Mouse (Mus musculus) liver, embryonic 13.5 days (tissue): ENCODE measurements around the gene Scrn1. TPM values are rescaled to one million over a fixed set of nuclear protein-coding genes. Genes with fewer than 3 reads are reported as not detected.

Experiments used
- ATAC-seq: fragments of 200-750 bp; cut with Nextera tagmentation; 2 replicates; pipeline ENCODE4 v1.8.0; 2017; ENCODE audit warnings: low read depth, mild to moderate bottlenecking, moderate number of reproducible peaks, moderate library complexity
- DNase-seq: peaks from one replicate; pipeline ENCODE4 v3.0.0; 2022
- H3K27ac ChIP-seq: fragments of 300-500 bp; sonication (generic); 2 replicates; pipeline ENCODE4 v1.5.1; 2015; ENCODE audit warnings: moderate library complexity, mild to moderate bottlenecking, inconsistent platforms
- H3K27me3 ChIP-seq: fragments of 300-500 bp; sonication (generic); 2 replicates; pipeline ENCODE4 v1.6.1; 2015; ENCODE audit warnings: mild to moderate bottlenecking, inconsistent platforms
- H3K36me3 ChIP-seq: fragments of 300-500 bp; sonication (generic); 2 replicates; pipeline ENCODE4 v1.6.1; 2015; ENCODE audit warnings: mild to moderate bottlenecking, inconsistent platforms
- H3K4me1 ChIP-seq: fragments of 300-500 bp; sonication (generic); replicated peaks from 2 replicates; pipeline ENCODE4 v1.6.1; 2015; ENCODE audit warnings: inconsistent platforms
- H3K4me2 ChIP-seq: fragments of 300-500 bp; sonication (generic); 2 replicates; pipeline ENCODE4 v1.6.1; 2015; ENCODE audit warnings: inconsistent platforms, mild to moderate bottlenecking, moderate library complexity
- H3K4me3 ChIP-seq: fragments of 300-500 bp; sonication (generic); replicated peaks from 2 replicates; pipeline ENCODE4 v1.5.1; 2015; ENCODE audit warnings: mild to moderate bottlenecking, inconsistent platforms
- H3K9ac ChIP-seq: fragments of 300-500 bp; sonication (generic); 2 replicates; pipeline ENCODE4 v1.6.1; 2015; ENCODE audit warnings: mild to moderate bottlenecking, inconsistent platforms
- H3K9me3 ChIP-seq: fragments of 300-500 bp; sonication (generic); replicated peaks from 2 replicates; pipeline ENCODE4 v1.6.1; 2016; ENCODE audit warnings: inconsistent platforms
- WGBS: fragments of 180-500 bp; shearing (Covaris S2); methylation state at CpG from one replicate; pipeline ENCODE4 v1.1.7; 2015; ENCODE audit not compliant: insufficient replicate concordance; 5-methylcytosine and 5-hydroxymethylcytosine counted together
- polyA plus RNA-seq: library from polyadenylated mRNA; unstranded; fragments of >200 nt; fragmentation: Nextera tagmentation; extraction: Ambion mirVana; gene quantifications from 2 replicates; pipeline ENCODE4 v1.2.1, GENCODE M21; 2015

Gene Scrn1
- polyA plus RNA-seq, 1 experiment from 2014 or later, result 0.22 TPM

DNA sequence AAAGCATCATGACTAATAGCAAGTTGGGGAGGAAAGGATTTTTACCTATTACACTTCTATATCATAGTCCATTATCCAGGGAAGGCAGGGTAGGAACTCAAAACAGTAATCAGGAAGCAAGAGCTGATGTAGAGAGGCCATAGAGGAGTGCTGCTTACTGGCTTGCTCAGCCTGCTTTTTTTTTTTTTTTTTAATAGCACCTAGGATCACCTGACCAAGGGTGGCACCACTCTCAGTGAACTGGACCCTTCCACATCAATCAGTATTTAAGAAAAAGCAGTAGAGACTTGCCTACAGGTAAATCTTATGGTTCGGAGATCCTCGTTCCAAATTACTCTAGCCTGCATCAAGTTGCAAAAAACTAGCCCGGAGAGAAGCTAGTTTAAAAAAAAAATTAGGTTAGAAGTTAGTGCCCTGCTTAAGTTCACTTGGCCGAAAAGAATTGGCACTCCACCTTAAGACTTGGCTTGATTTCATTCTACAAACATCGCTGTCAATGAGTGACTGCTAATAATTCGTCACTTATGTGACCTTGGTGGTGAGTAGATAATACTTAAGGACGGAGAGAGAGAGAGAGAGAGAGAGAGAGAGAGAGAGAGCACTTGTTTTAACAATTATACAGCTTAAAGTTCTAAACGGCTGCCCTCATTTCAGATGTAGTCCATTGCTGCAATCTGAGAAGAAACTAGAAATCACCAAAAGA is 27.6 kb upstream of the Scrn1 start:
- no peak overlapping the region for H3K9ac ChIP-seq
- H3K27ac ChIP-seq, result no peak overlapping the region
- H3K36me3 ChIP-seq, result no peaks in the 10 kb centered on the region

DNA sequence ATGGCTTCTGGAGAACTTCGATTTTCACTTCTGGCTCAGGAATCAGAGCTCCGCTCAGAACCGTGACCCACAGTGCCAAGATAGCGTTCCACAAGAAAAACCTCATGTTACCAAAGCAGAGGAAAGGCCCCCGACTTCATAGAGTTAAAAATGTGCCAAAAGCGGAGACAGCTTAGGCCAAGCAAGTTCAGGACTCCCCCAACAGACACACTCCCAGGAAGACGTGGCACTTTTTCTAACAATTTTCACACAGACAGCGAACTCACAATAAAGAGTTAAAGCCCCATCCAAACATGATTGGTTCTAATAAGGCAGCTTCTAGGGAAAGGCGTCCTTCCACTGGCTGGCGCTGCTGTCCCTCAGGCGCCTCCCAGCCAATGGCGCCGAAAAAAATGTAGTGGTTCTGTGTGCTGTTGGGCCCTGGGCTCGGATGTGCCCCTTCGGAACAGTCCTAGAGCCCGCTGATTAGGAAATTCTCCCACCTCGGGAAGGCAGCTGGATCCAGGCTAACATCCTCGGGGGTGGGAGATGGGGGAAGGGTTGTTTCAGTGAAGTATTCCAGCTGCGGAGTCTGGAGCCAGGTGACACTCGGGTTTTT is 26.7 kb upstream of the Scrn1 start:
- Histone ChIP-seq H3K4me1 (peaks cover 37% of the 10 kb centered on the region), H3K9ac (peak overlapping the region; percentile 74), H3K27me3 (peaks cover 16% of the 10 kb centered on the region), H3K36me3 (no peaks in the 10 kb centered on the region), H3K27ac (no peak overlapping the region), H3K4me3 (peak overlapping the region; percentile 67), H3K9me3 (no peaks in the 10 kb centered on the region), H3K4me2 (peak overlapping the region; percentile 96)
- under 1% methylated on average over 20 of the region's 20 CpGs for WGBS
- ATAC-seq (peak; percentile 77), DNase-seq (peak; percentile 82)

More for the DNA sequence above, 27.6 kb upstream of the Scrn1 start:
- peaks cover 16% of the 10 kb centered on the region for H3K27me3 ChIP-seq
- DNase-seq, result no peak
- peak overlapping the region; percentile 78 for H3K4me3 ChIP-seq
- peak overlapping the region; percentile 96 for H3K4me2 ChIP-seq
- 48% methylated on average over 8 of the region's 8 CpGs for WGBS
- no peak for ATAC-seq
- peaks cover 37% of the 10 kb centered on the region for H3K4me1 ChIP-seq
- no peaks in the 10 kb centered on the region for H3K9me3 ChIP-seq

DNA sequence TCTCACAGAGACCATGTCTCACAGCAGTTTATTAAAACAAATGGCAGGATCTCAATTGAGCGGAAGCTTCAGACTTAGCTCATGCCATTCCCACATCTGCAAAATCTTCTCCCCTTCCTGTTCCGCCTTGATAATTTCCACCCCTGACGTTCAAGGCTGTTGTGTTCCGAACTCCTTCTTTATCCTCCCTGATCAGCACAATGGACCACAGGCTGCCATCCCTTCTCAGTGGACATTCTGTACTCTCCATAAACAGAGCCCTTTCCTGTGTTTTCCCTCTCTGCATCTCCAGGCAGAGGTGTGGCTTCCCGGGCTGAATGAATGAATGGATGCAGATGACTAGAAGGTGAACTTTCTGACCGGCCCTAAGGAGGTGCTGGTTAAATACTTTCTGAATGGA is 25.5 kb upstream of the Scrn1 start:
- DNase-seq (no peak), ATAC-seq (no peak)
- peak overlapping the region; percentile 2; the same call in 1 of the 2 replicates for H3K4me3 ChIP-seq
- H3K9me3 ChIP-seq, result no peaks in the 10 kb centered on the region
- peaks cover 15% of the 10 kb centered on the region for H3K27me3 ChIP-seq
- peaks cover 37% of the 10 kb centered on the region for H3K4me1 ChIP-seq
- peak overlapping the region; percentile 36 for H3K4me2 ChIP-seq
- 62% methylated on average over 6 of the region's 6 CpGs for WGBS
- H3K9ac ChIP-seq, result no peak overlapping the region
- H3K36me3 ChIP-seq, result no peaks in the 10 kb centered on the region
- H3K27ac ChIP-seq, result no peak overlapping the region

DNA sequence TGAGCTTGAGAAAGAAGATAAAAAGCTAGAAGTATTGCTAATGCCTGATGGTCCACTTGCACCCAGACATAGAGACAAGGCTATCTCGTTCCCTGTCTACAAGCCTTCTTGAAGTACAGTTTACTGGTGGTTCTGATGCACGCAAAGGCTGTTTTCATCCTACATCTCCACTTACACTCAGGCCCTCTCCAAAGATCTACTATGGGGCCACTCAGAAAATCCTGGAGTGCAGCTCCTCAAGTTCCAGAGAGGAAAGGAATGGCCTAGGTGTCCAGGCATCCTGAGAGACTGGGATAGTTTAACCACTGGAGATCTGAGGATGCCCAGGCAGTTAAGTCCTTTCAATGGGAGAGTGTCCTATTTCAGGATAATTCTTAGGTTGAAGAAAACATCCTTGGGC is 24.4 kb upstream of the Scrn1 start:
- ATAC-seq, result no peak
- WGBS, result 69% methylated on average over 2 of the region's 2 CpGs

DNA sequence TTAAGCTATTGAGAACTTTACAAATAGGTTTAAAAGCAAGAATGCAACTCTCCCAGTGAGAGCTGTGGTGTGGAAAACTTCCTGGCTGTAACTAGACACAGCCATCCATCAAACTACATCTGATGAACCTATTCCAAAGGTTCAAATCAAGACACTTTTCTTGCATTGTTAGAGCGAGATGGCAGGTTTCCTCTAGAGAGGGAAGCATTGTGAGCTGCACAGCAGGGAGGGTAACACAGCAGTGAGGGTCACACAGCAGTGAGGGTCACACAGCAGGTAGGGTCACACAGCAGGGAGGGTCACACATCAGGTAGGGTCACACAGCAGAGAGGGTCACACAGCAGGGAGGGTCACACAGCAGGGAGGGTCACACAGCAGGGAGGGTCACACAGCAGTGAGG is 21.9 kb upstream of the Scrn1 start:
- H3K9me3 ChIP-seq, result no peaks in the 10 kb centered on the region
- H3K4me2 ChIP-seq, result no peak overlapping the region
- H3K36me3 ChIP-seq, result no peaks in the 10 kb centered on the region
- no peak overlapping the region for H3K4me3 ChIP-seq
- H3K4me1 ChIP-seq, result peaks cover 11% of the 10 kb centered on the region
- no peak overlapping the region for H3K27ac ChIP-seq
- ATAC-seq (no peak), DNase-seq (no peak)
- H3K27me3 ChIP-seq, result no peaks in the 10 kb centered on the region
- no peak overlapping the region for H3K9ac ChIP-seq
- WGBS, result 58% methylated on average over 1 of the region's 1 CpGs

More for the DNA sequence above, 24.4 kb upstream of the Scrn1 start:
- Histone ChIP-seq H3K9ac (no peak overlapping the region), H3K4me3 (no peak overlapping the region), H3K36me3 (no peaks in the 10 kb centered on the region), H3K4me1 (peaks cover 31% of the 10 kb centered on the region), H3K9me3 (no peaks in the 10 kb centered on the region), H3K4me2 (no peak overlapping the region), H3K27ac (no peak overlapping the region), H3K27me3 (peaks cover 6% of the 10 kb centered on the region)
- no peak for DNase-seq

DNA sequence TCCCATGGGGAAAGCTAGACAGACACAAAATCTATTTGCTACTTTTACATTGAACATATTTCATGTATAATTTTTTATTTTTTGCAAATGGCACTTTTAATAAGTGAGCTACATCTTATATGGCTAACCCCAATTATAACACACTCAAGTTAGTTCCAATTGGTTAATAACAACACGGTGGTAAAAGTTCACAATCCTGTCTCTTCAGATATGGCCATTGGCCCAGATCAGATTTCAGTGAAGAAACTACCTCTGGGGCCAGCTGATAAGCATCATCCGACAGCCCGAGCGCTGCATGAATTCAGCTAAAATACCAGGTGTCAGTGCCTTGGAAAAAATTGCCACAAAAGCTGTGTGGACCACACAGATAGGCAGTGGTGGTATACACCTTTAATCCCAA is 21.4 kb upstream of the Scrn1 start:
- peaks cover 10% of the 10 kb centered on the region for H3K4me1 ChIP-seq
- no peaks in the 10 kb centered on the region for H3K9me3 ChIP-seq
- H3K4me3 ChIP-seq, result no peak overlapping the region
- no peak for DNase-seq
- no peaks in the 10 kb centered on the region for H3K27me3 ChIP-seq
- no peak overlapping the region for H3K9ac ChIP-seq
- H3K27ac ChIP-seq, result no peak overlapping the region
- ATAC-seq, result no peak
- H3K36me3 ChIP-seq, result no peaks in the 10 kb centered on the region
- no peak overlapping the region for H3K4me2 ChIP-seq
- 24% methylated on average over 4 of the region's 4 CpGs for WGBS

DNA sequence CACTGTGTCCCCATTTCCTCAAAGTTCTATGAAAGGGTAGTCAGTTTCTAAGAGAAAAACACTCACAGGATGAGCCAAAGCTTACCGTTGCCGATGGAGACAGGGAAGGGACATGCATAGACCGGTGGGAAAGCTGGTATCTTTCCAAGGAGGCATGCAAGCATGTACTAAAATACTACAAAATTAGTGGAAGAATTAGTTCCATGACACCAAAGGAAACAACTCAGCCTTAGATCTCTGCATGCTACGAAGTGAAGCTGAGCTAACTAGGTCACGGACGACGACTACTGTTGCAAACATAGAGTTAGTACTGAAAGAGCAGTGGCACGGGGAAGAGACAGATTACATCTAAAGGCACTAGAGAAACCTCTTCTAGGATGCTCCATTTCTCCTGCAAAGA is 20.6 kb upstream of the Scrn1 start:
- DNase-seq (no peak), ATAC-seq (no peak)
- Histone ChIP-seq H3K4me1 (peaks cover 6% of the 10 kb centered on the region), H3K9ac (no peak overlapping the region), H3K27ac (no peak overlapping the region), H3K4me3 (no peak overlapping the region), H3K9me3 (no peaks in the 10 kb centered on the region), H3K36me3 (no peaks in the 10 kb centered on the region), H3K27me3 (no peaks in the 10 kb centered on the region), H3K4me2 (no peak overlapping the region)
- WGBS, result 77% methylated on average over 8 of the region's 8 CpGs

DNA sequence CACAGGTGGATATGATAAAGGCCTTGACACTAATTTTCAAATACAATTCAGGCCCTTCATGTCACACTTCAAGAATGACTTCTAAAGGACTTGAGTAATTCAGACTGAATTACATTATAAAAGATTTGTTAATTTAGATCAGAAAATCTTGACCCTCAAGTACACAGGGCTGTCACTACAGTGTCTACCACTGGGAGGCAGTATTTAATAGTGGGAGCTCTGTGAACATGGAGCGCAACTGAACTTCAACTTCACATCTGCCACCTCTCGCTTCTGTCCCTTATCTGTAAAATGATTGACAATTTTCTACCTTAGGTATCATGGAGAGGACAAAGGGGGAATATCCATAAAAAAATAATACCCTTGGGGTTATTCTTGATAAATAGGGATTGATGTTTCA is 19.9 kb upstream of the Scrn1 start:
- no peak overlapping the region for H3K4me3 ChIP-seq
- no peak overlapping the region for H3K4me2 ChIP-seq
- no peak overlapping the region for H3K27ac ChIP-seq
- H3K36me3 ChIP-seq, result no peaks in the 10 kb centered on the region
- 17% methylated on average over 2 of the region's 2 CpGs for WGBS
- no peak overlapping the region for H3K9ac ChIP-seq
- no peak for ATAC-seq
- no peaks in the 10 kb centered on the region for H3K9me3 ChIP-seq
- H3K27me3 ChIP-seq, result no peaks in the 10 kb centered on the region
- no peaks in the 10 kb centered on the region for H3K4me1 ChIP-seq
- DNase-seq, result no peak

DNA sequence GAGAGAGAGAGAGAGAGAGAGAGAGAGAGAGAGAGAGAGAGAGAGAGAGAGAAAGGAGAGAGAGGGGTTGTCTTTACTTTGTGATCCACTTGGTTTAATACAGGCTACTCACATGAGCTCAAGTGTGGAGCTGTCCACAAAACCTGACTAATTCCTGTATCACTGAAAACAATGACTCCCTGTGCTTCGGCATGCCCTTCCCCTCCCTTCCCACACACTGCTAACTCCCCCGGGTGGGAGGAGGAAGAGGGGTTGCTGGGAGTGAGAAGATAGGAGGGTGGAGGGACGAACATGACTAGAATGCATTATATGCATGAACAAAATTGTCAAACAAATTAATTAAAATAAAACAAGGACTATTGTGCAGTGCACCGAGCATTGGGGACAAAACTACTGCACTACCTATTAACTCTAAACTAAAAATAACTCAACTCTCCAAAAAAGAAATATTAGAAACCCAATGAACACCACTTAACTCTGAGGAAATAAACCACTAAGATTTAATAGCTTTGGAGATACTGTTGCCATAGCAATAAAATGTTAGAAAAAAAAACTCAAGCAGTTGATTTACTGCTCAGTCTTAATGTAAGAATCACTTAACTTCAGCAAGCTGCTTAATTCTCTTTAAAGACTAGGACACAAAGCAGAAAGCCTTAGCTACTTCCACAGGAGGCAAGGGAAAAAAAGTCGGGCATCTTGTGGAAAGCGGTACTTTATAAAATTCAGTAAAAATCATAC is 7.1 kb upstream of the Scrn1 start:
- Histone ChIP-seq H3K27me3 (no peaks in the 10 kb centered on the region), H3K36me3 (no peaks in the 10 kb centered on the region), H3K9me3 (no peaks in the 10 kb centered on the region), H3K4me3 (no peak overlapping the region), H3K4me1 (no peaks in the 10 kb centered on the region), H3K27ac (no peak overlapping the region), H3K9ac (no peak overlapping the region), H3K4me2 (no peak overlapping the region)
- DNase-seq, result no peak
- WGBS, result 38% methylated on average over 6 of the region's 6 CpGs
- ATAC-seq, result no peak

DNA sequence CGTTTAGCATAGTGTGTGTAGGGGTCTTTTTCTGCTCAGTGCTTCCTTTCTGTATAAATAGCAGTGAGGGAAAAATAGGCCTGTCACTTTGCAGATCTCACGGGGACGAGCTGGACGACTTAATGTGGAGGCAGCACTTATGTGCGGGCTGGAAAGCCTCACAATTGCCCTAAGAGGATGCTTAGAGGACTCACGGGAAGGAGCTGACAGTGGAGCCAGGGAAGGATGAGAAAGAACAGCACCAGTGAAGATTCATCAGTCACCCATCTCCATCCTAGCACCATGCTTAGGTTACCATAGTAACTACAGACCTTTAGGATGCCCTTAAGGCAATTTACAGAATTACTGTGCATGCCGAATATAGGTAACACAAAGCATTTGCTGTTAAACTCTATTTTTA is 3.5 kb upstream of the Scrn1 start:
- ATAC-seq, result no peak
- H3K4me1 ChIP-seq, result peaks cover 13% of the 10 kb centered on the region

DNA sequence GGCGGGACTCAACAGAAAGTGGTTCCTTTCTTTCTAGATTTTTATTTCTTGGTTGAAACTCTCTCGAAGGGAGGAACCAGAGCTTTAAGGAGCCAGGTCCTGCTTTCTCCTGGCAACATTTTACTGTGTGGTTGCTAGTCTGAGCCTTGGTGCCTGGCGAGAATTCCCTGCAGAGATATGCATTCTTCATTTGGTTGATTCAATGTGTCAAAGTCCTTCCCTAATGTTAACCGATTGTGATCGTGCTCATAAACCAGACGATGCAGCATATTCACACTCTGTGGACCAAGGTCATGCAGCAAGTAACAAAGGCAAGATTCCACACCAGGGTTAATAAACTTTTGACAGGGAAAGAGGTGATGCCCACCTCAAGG is 244 bp upstream of the Scrn1 start:
- H3K9me3 ChIP-seq, result no peaks in the 10 kb centered on the region
- no peaks in the 10 kb centered on the region for H3K36me3 ChIP-seq
- DNase-seq (no peak), ATAC-seq (no peak)
- peak overlapping the region; percentile 50 for H3K4me3 ChIP-seq
- whole genome bisulfite sequencing, result 19% methylated on average over 6 of the region's 6 CpGs
- peaks cover 13% of the 10 kb centered on the region for H3K4me1 ChIP-seq
- H3K4me2 ChIP-seq, result peak overlapping the region; percentile 69
- peaks cover 49% of the 10 kb centered on the region for H3K27me3 ChIP-seq
- no peak overlapping the region for H3K27ac ChIP-seq
- H3K9ac ChIP-seq, result no peak overlapping the region; the same call in 1 of the 2 replicates

More for the DNA sequence above, 3.5 kb upstream of the Scrn1 start:
- no peak overlapping the region for H3K4me3 ChIP-seq
- peaks cover 35% of the 10 kb centered on the region for H3K27me3 ChIP-seq
- no peaks in the 10 kb centered on the region for H3K9me3 ChIP-seq
- 58% methylated on average over 7 of the region's 7 CpGs for WGBS
- H3K9ac ChIP-seq, result no peak overlapping the region
- no peaks in the 10 kb centered on the region for H3K36me3 ChIP-seq
- DNase-seq, result no peak
- no peak overlapping the region for H3K4me2 ChIP-seq
- H3K27ac ChIP-seq, result no peak overlapping the region
